ENCODE assay signal across 27 mouse cellular contexts in the genomic region with DNA sequence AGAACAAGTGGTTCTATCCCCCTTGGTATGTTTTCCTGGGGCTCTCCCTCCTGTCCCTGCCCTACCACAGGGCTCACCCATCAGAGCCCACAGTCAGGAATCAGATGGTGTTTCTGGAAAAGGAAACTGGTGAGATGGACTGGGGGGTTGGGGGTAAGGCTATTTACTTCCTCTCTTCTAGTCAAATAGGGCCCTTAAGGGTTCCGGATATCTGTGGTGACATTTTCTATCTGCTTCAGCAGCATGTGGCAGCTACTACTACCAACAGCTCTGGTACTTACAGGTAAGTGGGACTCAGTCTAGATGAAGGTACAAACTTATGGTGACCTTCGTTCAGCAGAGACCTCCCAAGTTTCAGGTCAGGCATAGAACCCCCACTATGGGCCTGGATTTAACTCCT. TPM values are rescaled to one million over a fixed set of nuclear protein-coding genes. Genes with fewer than 3 reads are reported as not detected.
DNase-seq lines count a peak whose midpoint lies in the region; ATAC-seq and TF ChIP-seq lines count a peak whose summit lies in the region.
"Had no signal": no experiment of that assay in that cellular context is flagged by ENCODE, and none has a peak within 500 bp of the region (broad histone marks: within the 10 kb centered on the region; RNA-seq: fewer than 3 reads in every experiment).

A gene (plus strand): TSS at position 184 of the 400 bp plus-strand sequence.

- no peak for DNase-seq in liver, embryonic 11.5 days (ENCODE audit: low spot score)
- DNase-seq in thymus, postnatal 14 days: no peak
- DNase-seq in urinary bladder, postnatal 25 days (ENCODE audit: low spot score): no peak
- no peak for DNase-seq in kidney, adult 2 months
- DNase-seq: adrenal gland, adult 8-10 months; cerebellum, adult 9-11 months; gastrocnemius, postnatal 10 days; heart, adult 11 months; layer of hippocampus, adult 9-11 months; liver, embryonic 13.5 days; midbrain, embryonic 14.5 days; right cerebral cortex, postnatal 4 days; thymus, adult 2 months had no signal

- H3K4me2 ChIP-seq in liver, embryonic 16.5 days (ENCODE audit: low read depth, low read length): no peak within 1 kb of the TSS
- H3K4me2 ChIP-seq in liver, embryonic 11.5 days: no peak within 1 kb of the TSS
- H3K4me2 ChIP-seq: heart, embryonic 11.5 days; liver, embryonic 13.5 days; neural tube, embryonic 13.5 days had no signal

- WGBS in liver, embryonic 16.5 days (ENCODE audit: insufficient replicate concordance): 37% methylated on average over 2 of the region's 2 CpGs
- WGBS in liver, embryonic 11.5 days: 54% methylated on average over 2 of the region's 2 CpGs
- 85% methylated on average over 2 of the region's 2 CpGs for WGBS in kidney, adult 2 months

- no peaks in the 10 kb centered on the region for H3K27me3 ChIP-seq in liver, embryonic 16.5 days (ENCODE audit: control insufficient read depth, insufficient read depth, low read depth, low read length)
- no peaks in the 10 kb centered on the region for H3K27me3 ChIP-seq in liver, embryonic 11.5 days (replicated peaks; ENCODE audit: control insufficient read depth, insufficient read depth, low read length)
- H3K27me3 ChIP-seq in kidney, adult 2 months (replicated peaks; ENCODE audit: control insufficient read depth, insufficient read depth, low read length): no peaks in the 10 kb centered on the region
- H3K27me3 ChIP-seq: liver, embryonic 13.5 days; neural tube, embryonic 13.5 days had no signal

- no peak for TF ChIP-seq POLR2A in embryonic fibroblast, embryonic 13.5 days (IDR thresholded peaks at IDR 0.05; ENCODE audit: low read depth, low read length)
- TF ChIP-seq POLR2A in kidney, adult 2 months (IDR thresholded peaks at IDR 0.05; ENCODE audit: low read depth, low read length): no peak

- no peak for TF ChIP-seq CTCF in embryonic fibroblast, embryonic 13.5 days (IDR thresholded peaks at IDR 0.05; ENCODE audit: borderline replicate concordance, insufficient read depth, low read length)
- no peak for TF ChIP-seq CTCF in kidney, adult 2 months (conservative IDR thresholded peaks at IDR 0.05; ENCODE audit: insufficient read depth, insufficient read length, low read depth, low read length)

- no peaks in the 10 kb centered on the region for H3K9me3 ChIP-seq in liver, embryonic 16.5 days (replicated peaks; ENCODE audit: control insufficient read depth, low read length)
- H3K9me3 ChIP-seq in liver, embryonic 11.5 days (ENCODE audit: control insufficient read depth, low read length): no peaks in the 10 kb centered on the region
- H3K9me3 ChIP-seq: G1E; hindbrain, embryonic 10.5 days; limb, embryonic 10.5 days; liver, embryonic 13.5 days had no signal

- no peak within 1 kb of the TSS for H3K4me3 ChIP-seq in liver, embryonic 16.5 days (ENCODE audit: low read depth, low read length)
- no peak within 1 kb of the TSS for H3K4me3 ChIP-seq in liver, embryonic 11.5 days (ENCODE audit: low read depth, low read length)
- no peak within 1 kb of the TSS for H3K4me3 ChIP-seq in embryonic fibroblast, embryonic 13.5 days (ENCODE audit: insufficient read depth, low read length)
- no peak within 1 kb of the TSS for H3K4me3 ChIP-seq in kidney, adult 2 months (ENCODE audit: insufficient read depth, low read depth, low read length)
- H3K4me3 ChIP-seq: erythroblast, embryonic 14.5 days; hindbrain, embryonic 10.5 days; limb, embryonic 10.5 days; liver, embryonic 13.5 days; neural tube, embryonic 13.5 days had no signal

- no peak for ATAC-seq in liver, embryonic 16.5 days (ENCODE audit: low read depth)
- no peak for ATAC-seq in liver, embryonic 11.5 days (replicated peaks; ENCODE audit: low FRiP score)
- peak; percentile 36; the same call in 1 of the 2 replicates for ATAC-seq in megakaryocyte, adult 5-6 weeks (ENCODE audit: poor library complexity, severe bottlenecking)
- no peak for ATAC-seq in neutrophil, adult 5-6 weeks (ENCODE audit: extremely low read depth, insufficient number of reproducible peaks, low FRiP score, poor library complexity, severe bottlenecking)
- ATAC-seq: forebrain, embryonic 14.5 days; hindbrain, embryonic 16.5 days; intestine, postnatal 0 days had no signal

- no peak within 1 kb of the TSS for H3K9ac ChIP-seq in liver, embryonic 16.5 days (ENCODE audit: low read depth, low read length)
- no peak within 1 kb of the TSS for H3K9ac ChIP-seq in liver, embryonic 11.5 days (ENCODE audit: low read depth, low read length)
- H3K9ac ChIP-seq: liver, embryonic 13.5 days; neural tube, embryonic 13.5 days had no signal

- H3K27ac ChIP-seq in liver, embryonic 16.5 days (ENCODE audit: low read length): peak within 1 kb of the TSS; percentile 54
- no peak within 1 kb of the TSS for H3K27ac ChIP-seq in liver, embryonic 11.5 days (ENCODE audit: low read depth, low read length)
- peak within 1 kb of the TSS; percentile 51; the same call in 1 of the 2 replicates for H3K27ac ChIP-seq in embryonic fibroblast, embryonic 13.5 days (ENCODE audit: insufficient read depth, low read length)
- H3K27ac ChIP-seq in kidney, adult 2 months (ENCODE audit: insufficient read depth, low read depth, low read length): no peak within 1 kb of the TSS
- H3K27ac ChIP-seq: hindbrain, embryonic 10.5 days; limb, embryonic 10.5 days; liver, embryonic 13.5 days; neural tube, embryonic 13.5 days; stomach, postnatal 0 days had no signal

- H3K4me1 ChIP-seq in liver, embryonic 16.5 days (ENCODE audit: control insufficient read depth, low read depth, low read length): no peaks in the 10 kb centered on the region; the same call in 1 of the 2 replicates
- no peaks in the 10 kb centered on the region; the same call in 1 of the 2 replicates for H3K4me1 ChIP-seq in liver, embryonic 11.5 days (replicated peaks; ENCODE audit: control insufficient read depth, insufficient read depth, low read length)
- H3K4me1 ChIP-seq in embryonic fibroblast, embryonic 13.5 days (ENCODE audit: control insufficient read depth, insufficient read depth, low read length): peaks cover 3% of the 10 kb centered on the region; the same call in 1 of the 2 replicates
- H3K4me1 ChIP-seq in kidney, adult 2 months (ENCODE audit: control insufficient read depth, insufficient read depth, low read length): no peaks in the 10 kb centered on the region
- H3K4me1 ChIP-seq: hindbrain, embryonic 10.5 days; limb, embryonic 10.5 days; neural tube, embryonic 13.5 days had no signal

- no peaks in the 10 kb centered on the region for H3K36me3 ChIP-seq in liver, embryonic 16.5 days (ENCODE audit: control insufficient read depth, insufficient read depth)
- no peaks in the 10 kb centered on the region for H3K36me3 ChIP-seq in liver, embryonic 11.5 days (ENCODE audit: control insufficient read depth, insufficient read depth, low read length)
- H3K36me3 ChIP-seq in kidney, adult 2 months (ENCODE audit: control insufficient read depth, insufficient read depth, low read length): no peaks in the 10 kb centered on the region
- H3K36me3 ChIP-seq: G1E; hindbrain, embryonic 10.5 days; limb, embryonic 10.5 days; liver, embryonic 13.5 days; neural tube, embryonic 13.5 days had no signal

RNA-seq across cellular contexts. Expression of the gene that starts here (rescaled TPM):
- 4.1 and 4.3 TPM in 2 replicates for polyA plus RNA-seq in liver, embryonic 16.5 days (2015; fragmentation: Nextera tagmentation; extraction: Ambion mirVana)
- polyA plus RNA-seq in liver, embryonic 11.5 days (2014; fragmentation: Nextera tagmentation; extraction: Ambion mirVana): 1.5 and 2.4 TPM in 2 replicates
- polyA plus RNA-seq in embryonic fibroblast, embryonic 13.5 days (2011; ENCODE audit: insufficient read length, low read depth, missing spikeins): not detected in 2 replicates
- total RNA-seq in megakaryocyte, adult 5-6 weeks (2015): 34.6 and 34.8 TPM in 2 replicates
- total RNA-seq in megakaryocyte, adult 5-6 weeks (2017): 30.0 and 47.4 TPM in 2 replicates
- total RNA-seq in neutrophil, adult 5-6 weeks (2017): 134 TPM in 2 replicates
- polyA plus RNA-seq in kidney, adult 2 months (2012; rRNA removed): 3.3 and 3.7 TPM in 2 replicates
- polyA plus RNA-seq: erythroblast, embryonic 14.5 days; heart, embryonic 11.5 days; limb, embryonic 10.5 days; neural tube, embryonic 13.5 days had no signal

Comparison
In these comparisons a context has a peak if more than half of its experiments do, and no peak if none do; other contexts are left out.
1. H3K27ac ChIP-seq: peak in liver, embryonic 16.5 days (single experiment) and embryonic fibroblast, embryonic 13.5 days (single experiment); none in liver, embryonic 11.5 days (single experiment) and kidney, adult 2 months (single experiment).